10 mouse cellular contexts compared by ENCODE assay signal in genomic region chr16:72028216-72028610, GRCm38 (mm10).
A peak's percentile ranks its signal among the peaks of the same experiment; 100 is the strongest.
DNase-seq lines count a peak whose midpoint lies in the region; ATAC-seq lines count a peak whose summit lies in the region.
"Had no signal": no experiment of that assay in that cellular context is flagged by ENCODE, and none has a peak within 500 bp of the region (broad histone marks: within the 10 kb centered on the region; RNA-seq: fewer than 3 reads in every experiment).

No protein-coding gene starts in this region.

- no peak overlapping the region for H3K27ac ChIP-seq in lung, embryonic 15.5 days
- peak overlapping the region; percentile 85 for H3K27ac ChIP-seq in forebrain, embryonic 15.5 days (replicated peaks)
- no peak overlapping the region for H3K27ac ChIP-seq in limb, embryonic 12.5 days
- no peak overlapping the region for H3K27ac ChIP-seq in stomach, embryonic 16.5 days (ENCODE audit: low read length)

- H3K4me3 ChIP-seq in lung, embryonic 15.5 days = peak overlapping the region; percentile 37
- H3K4me3 ChIP-seq in forebrain, embryonic 15.5 days = peak overlapping the region; percentile 62
- H3K4me3 ChIP-seq in limb, embryonic 12.5 days (replicated peaks) = peak overlapping the region; percentile 48
- H3K4me3 ChIP-seq in stomach, embryonic 16.5 days (replicated peaks; ENCODE audit: low read length) = peak overlapping the region; percentile 47

- 8% methylated on average over 6 of the region's 6 CpGs for WGBS in lung, embryonic 15.5 days
- WGBS in forebrain, embryonic 15.5 days = 2% methylated on average over 6 of the region's 6 CpGs
- WGBS in limb, embryonic 12.5 days = 4% methylated on average over 6 of the region's 6 CpGs
- 9% methylated on average over 6 of the region's 6 CpGs for WGBS in stomach, embryonic 16.5 days

- peaks cover 30% of the 10 kb centered on the region for H3K27me3 ChIP-seq in lung, embryonic 15.5 days
- no peaks in the 10 kb centered on the region for H3K27me3 ChIP-seq in forebrain, embryonic 15.5 days
- peaks cover 32% of the 10 kb centered on the region for H3K27me3 ChIP-seq in limb, embryonic 12.5 days
- H3K27me3 ChIP-seq in stomach, embryonic 16.5 days (ENCODE audit: control insufficient read depth, insufficient read depth, low read length) = peaks cover 3% of the 10 kb centered on the region; the same call in 1 of the 2 replicates

- H3K9ac ChIP-seq in lung, embryonic 15.5 days = 0 out of 2 replicates have a peak overlapping the region, but pooled peaks have one; percentile 6
- H3K9ac ChIP-seq in forebrain, embryonic 15.5 days (replicated peaks) = peak overlapping the region; percentile 76
- 0 out of 2 replicates have a peak overlapping the region, but pooled peaks have one; percentile 14 for H3K9ac ChIP-seq in limb, embryonic 12.5 days (replicated peaks)
- H3K9ac ChIP-seq in stomach, embryonic 16.5 days (ENCODE audit: low read length) = peak overlapping the region; percentile 30; the same call in 1 of the 2 replicates

- H3K4me2 ChIP-seq in lung, embryonic 15.5 days = peak overlapping the region; percentile 60
- peak overlapping the region; percentile 83 for H3K4me2 ChIP-seq in forebrain, embryonic 15.5 days (replicated peaks)
- H3K4me2 ChIP-seq in limb, embryonic 12.5 days = peak overlapping the region; percentile 80
- peak overlapping the region; percentile 67 for H3K4me2 ChIP-seq in stomach, embryonic 16.5 days (ENCODE audit: low read depth, low read length)

- no peak for ATAC-seq in lung, embryonic 15.5 days (ENCODE audit: borderline replicate concordance, extremely low read depth, low FRiP score, low TSS enrichment)
- peak; percentile 30 for ATAC-seq in forebrain, embryonic 15.5 days (replicated peaks)
- ATAC-seq in limb, embryonic 12.5 days (ENCODE audit: insufficient number of reproducible peaks, insufficient read depth, low FRiP score, low TSS enrichment, low read depth) = no peak
- ATAC-seq in stomach, embryonic 16.5 days (ENCODE audit: insufficient read depth, low FRiP score) = no peak
- ATAC-seq: Patski had no signal

- no peaks in the 10 kb centered on the region for H3K9me3 ChIP-seq in lung, embryonic 15.5 days
- no peaks in the 10 kb centered on the region for H3K9me3 ChIP-seq in forebrain, embryonic 15.5 days
- H3K9me3 ChIP-seq in limb, embryonic 12.5 days = no peaks in the 10 kb centered on the region
- H3K9me3 ChIP-seq in stomach, embryonic 16.5 days (replicated peaks; ENCODE audit: control insufficient read depth, low read length) = no peaks in the 10 kb centered on the region

- no peak for DNase-seq in lung, postnatal 10 days
- DNase-seq in thymus, postnatal 4 days = no peak
- no peak for DNase-seq in urinary bladder, postnatal 14 days (ENCODE audit: low spot score)
- DNase-seq: gastrocnemius, postnatal 36 days; spleen, adult 18-20 months had no signal

- no peaks in the 10 kb centered on the region for H3K36me3 ChIP-seq in lung, embryonic 15.5 days
- H3K36me3 ChIP-seq in forebrain, embryonic 15.5 days = no peaks in the 10 kb centered on the region
- H3K36me3 ChIP-seq in limb, embryonic 12.5 days = no peaks in the 10 kb centered on the region
- H3K36me3 ChIP-seq in stomach, embryonic 16.5 days (ENCODE audit: control insufficient read depth, insufficient read depth, low read length) = no peaks in the 10 kb centered on the region

- H3K4me1 ChIP-seq in lung, embryonic 15.5 days = 0 out of 2 replicates have a peak, but pooled peaks cover 8% of the 10 kb centered on the region
- H3K4me1 ChIP-seq in forebrain, embryonic 15.5 days = peaks cover 17% of the 10 kb centered on the region
- H3K4me1 ChIP-seq in limb, embryonic 12.5 days (replicated peaks) = peaks cover 10% of the 10 kb centered on the region; the same call in 1 of the 2 replicates
- peaks cover 3% of the 10 kb centered on the region; the same call in 1 of the 2 replicates for H3K4me1 ChIP-seq in stomach, embryonic 16.5 days (ENCODE audit: control insufficient read depth, insufficient read depth, low read length)

Comparison
In these comparisons a context has a peak if more than half of its experiments do, and no peak if none do; other contexts are left out.
1. H3K9ac ChIP-seq: peak in every context shown above with its lines; median percentile 76 in forebrain, embryonic 15.5 days; 30 in stomach, embryonic 16.5 days; 14 in limb, embryonic 12.5 days; 6 in lung, embryonic 15.5 days.